Mouse (Mus musculus) kidney, embryonic 14.5 days (tissue): ENCODE results near the gene Rabl3. TPM values are rescaled to one million over a fixed set of nuclear protein-coding genes. Genes with fewer than 3 reads are reported as not detected.

Experiments
- ATAC-seq: fragments of 200-750 bp; cut with Nextera tagmentation; 2 replicates; pipeline ENCODE4 v1.8.0; 2017; ENCODE audit warnings: moderate number of reproducible peaks, mild to moderate bottlenecking, moderate TSS enrichment, moderate library complexity; ENCODE audit not compliant: low FRiP score, low TSS enrichment
- H3K27ac ChIP-seq: fragments of 300-500 bp; sonication (generic); 2 replicates; pipeline ENCODE4 v1.5.1; 2014; ENCODE audit warnings: low read depth, mild to moderate bottlenecking, low read length, moderate library complexity, mixed read lengths
- H3K27me3 ChIP-seq: fragments of 300-500 bp; sonication (generic); 2 replicates; pipeline ENCODE4 v1.6.1; 2014; ENCODE audit warnings: mild to moderate bottlenecking, low read length; ENCODE audit not compliant: control insufficient read depth, insufficient read depth
- H3K36me3 ChIP-seq: fragments of 300-500 bp; sonication (generic); 2 replicates; pipeline ENCODE4 v1.6.1; 2014; ENCODE audit warnings: low read length, mixed read lengths; ENCODE audit not compliant: control insufficient read depth, insufficient read depth
- H3K4me1 ChIP-seq: fragments of 300-500 bp; sonication (generic); 2 replicates; pipeline ENCODE4 v1.6.1; 2014; ENCODE audit warnings: low read length, mixed read lengths; ENCODE audit not compliant: control insufficient read depth, insufficient read depth
- H3K4me2 ChIP-seq: fragments of 300-500 bp; sonication (generic); replicated peaks from 2 replicates; pipeline ENCODE4 v1.6.1; 2014; ENCODE audit warnings: low read depth, mild to moderate bottlenecking, low read length
- H3K4me3 ChIP-seq: fragments of 300-500 bp; sonication (generic); 2 replicates; pipeline ENCODE4 v1.5.1; 2014; ENCODE audit warnings: mild to moderate bottlenecking, low read length
- H3K9ac ChIP-seq: fragments of 300-500 bp; sonication (generic); 2 replicates; pipeline ENCODE4 v1.6.1; 2014; ENCODE audit warnings: low read depth, mild to moderate bottlenecking, low read length, moderate library complexity
- H3K9me3 ChIP-seq: fragments of 300-500 bp; sonication (generic); 2 replicates; pipeline ENCODE4 v1.6.1; 2016; ENCODE audit warnings: low read length; ENCODE audit not compliant: control insufficient read depth
- WGBS: fragments of 180-500 bp; shearing (Covaris S2); extraction: QIAGEN DNeasy Blood & Tissue Kit; methylation state at CpG from one replicate; pipeline ENCODE4 v1.1.7; 2014; 5-methylcytosine and 5-hydroxymethylcytosine counted together
- polyA plus RNA-seq: library from polyadenylated mRNA; unstranded; fragments of >200 nt; fragmentation: Nextera tagmentation; extraction: Ambion mirVana; gene quantifications from 2 replicates; pipeline ENCODE4 v1.2.1, GENCODE M21; 2014

The Rabl3 gene
- 21.4 and 28.6 TPM in 2 replicates for polyA plus RNA-seq

DNA sequence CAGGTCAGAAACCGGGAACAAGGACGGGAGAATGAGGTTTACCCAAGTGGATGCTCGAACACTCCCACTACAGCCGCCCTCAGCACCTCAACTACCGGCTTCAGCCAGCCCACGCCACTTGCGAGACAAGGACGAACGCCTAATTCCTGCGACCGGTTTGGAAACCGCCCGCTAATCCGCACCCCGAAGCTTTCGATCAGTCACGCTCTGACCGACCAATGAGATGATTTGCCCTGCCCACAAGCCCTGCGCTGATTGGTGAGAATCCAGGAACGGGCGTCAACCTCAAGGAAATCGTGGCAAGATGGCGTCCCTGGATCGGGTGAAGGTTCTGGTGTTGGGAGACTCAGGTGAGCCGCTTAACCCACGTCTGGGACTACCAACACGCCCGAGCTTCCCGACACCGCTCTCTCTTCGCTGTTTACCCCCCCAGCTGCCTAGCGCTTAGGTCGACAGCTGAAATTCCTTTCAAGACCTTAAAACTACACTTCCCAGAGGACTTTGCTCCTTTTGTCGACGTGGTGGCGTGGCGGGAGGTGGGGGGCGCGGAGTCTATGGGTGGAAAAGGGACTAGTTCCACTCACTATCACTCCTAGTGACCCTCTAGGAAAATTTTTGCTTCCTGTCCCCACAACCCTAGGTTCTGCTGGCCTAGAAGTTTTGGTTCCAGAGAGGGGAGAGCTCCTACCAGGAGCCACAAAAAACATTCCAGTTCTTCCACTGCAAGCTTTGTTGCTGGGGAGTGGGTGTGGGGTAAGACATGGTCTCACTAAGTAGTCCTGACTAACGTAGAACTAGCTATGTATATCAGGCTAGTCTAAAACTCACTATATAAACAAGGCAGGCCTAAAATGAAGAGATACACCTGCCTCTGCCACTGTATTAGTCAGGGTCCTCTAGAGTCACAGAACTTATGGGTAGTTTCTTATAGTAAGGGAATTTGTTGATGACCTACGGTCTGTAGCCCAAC is at the start of gene Rabl3, which contains the start of gene Gtf2e1:
Gene Rabl3 (plus strand): TSS at position 275 of the 970 bp plus-strand sequence.
Gene Gtf2e1 (minus strand): TSS at position 179 of the 970 bp plus-strand sequence.
- peak; percentile 99 for ATAC-seq
- Histone ChIP-seq H3K4me2 (peak within 1 kb of the TSS; percentile 60), H3K36me3 (peaks cover 17% of the 10 kb centered on the region), H3K9me3 (no peaks in the 10 kb centered on the region), H3K27ac (peak within 1 kb of the TSS; percentile 74), H3K4me1 (peaks cover 7% of the 10 kb centered on the region; the same call in 1 of the 2 replicates), H3K27me3 (no peaks in the 10 kb centered on the region), H3K4me3 (peak within 1 kb of the TSS; percentile 89), H3K9ac (peak within 1 kb of the TSS; percentile 84)
- 1% methylated on average over 41 of the region's 41 CpGs for WGBS

DNA sequence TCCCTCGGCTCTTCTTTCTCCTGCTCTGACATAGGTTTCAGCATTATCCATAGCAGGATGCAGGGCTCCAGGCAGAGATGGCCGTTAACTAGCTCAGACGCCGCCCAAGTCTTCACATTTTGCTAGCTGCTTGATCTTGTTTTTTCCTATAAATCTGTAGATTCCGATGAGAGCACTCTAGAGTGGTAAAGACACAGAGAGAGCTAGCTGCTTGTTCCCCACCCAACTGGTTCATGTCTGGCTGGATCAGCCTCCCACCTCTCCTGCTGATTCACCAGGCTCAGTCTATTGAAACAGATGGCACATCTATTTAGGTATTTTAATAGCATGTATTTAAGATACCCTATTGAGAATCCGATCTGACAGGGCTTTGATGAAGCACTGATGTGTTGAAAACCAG is 44.7 kb upstream of the Rabl3 start:
- no peaks in the 10 kb centered on the region for H3K4me1 ChIP-seq
- 84% methylated on average over 6 of the region's 6 CpGs for WGBS
- no peaks in the 10 kb centered on the region for H3K9me3 ChIP-seq
- no peak overlapping the region for H3K9ac ChIP-seq
- ATAC-seq: no peak
- no peak overlapping the region for H3K27ac ChIP-seq
- no peak overlapping the region for H3K4me3 ChIP-seq
- H3K36me3 ChIP-seq: no peaks in the 10 kb centered on the region
- H3K4me2 ChIP-seq: no peak overlapping the region
- H3K27me3 ChIP-seq: no peaks in the 10 kb centered on the region

DNA sequence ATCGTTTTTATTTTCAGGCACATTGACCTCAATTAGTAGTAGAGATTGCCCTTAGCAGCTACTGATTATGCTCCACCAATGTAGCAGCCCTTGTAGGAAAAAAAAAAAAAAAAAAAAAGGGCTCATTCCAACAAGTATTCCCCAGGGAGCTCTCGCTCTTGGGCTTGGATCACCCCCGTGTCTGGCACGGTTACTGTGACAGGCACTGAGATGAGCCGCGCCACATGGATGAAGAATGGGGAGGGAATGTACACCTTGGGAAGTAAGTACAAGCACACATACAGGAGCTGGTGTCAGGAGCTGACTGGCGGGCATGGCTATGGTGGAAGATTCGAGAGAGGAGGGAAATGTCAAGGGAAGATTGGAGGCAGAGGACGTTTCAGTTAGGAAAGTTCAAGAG is 41.1 kb upstream of the Rabl3 start:
- Histone ChIP-seq H3K9ac (no peak overlapping the region), H3K4me2 (no peak overlapping the region), H3K4me3 (no peak overlapping the region), H3K27ac (no peak overlapping the region), H3K36me3 (no peaks in the 10 kb centered on the region), H3K27me3 (no peaks in the 10 kb centered on the region), H3K4me1 (no peaks in the 10 kb centered on the region), H3K9me3 (no peaks in the 10 kb centered on the region)
- no peak for ATAC-seq
- 79% methylated on average over 9 of the region's 9 CpGs for WGBS

DNA sequence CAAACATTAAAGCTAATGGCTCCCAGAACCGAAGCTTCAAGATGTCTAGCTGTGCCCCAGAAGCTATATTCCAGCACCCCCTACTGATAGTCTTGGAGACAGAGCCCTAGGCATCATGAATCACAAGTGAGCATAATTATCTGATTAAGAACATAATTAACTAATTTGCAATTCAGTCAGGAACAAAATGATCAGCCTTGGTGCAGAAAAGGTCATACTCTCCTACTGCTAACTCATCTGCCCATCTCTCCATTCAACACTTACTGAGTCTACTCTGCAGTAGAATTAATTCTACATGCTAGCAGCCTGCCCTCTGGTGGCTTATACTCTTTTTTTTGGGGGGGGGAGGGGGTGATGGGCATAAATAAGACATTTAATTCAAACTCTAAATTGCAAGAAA is 35.2 kb upstream of the Rabl3 start:
- no peak overlapping the region for H3K27ac ChIP-seq
- no peak overlapping the region for H3K9ac ChIP-seq
- no peak overlapping the region for H3K4me3 ChIP-seq
- no peaks in the 10 kb centered on the region for H3K36me3 ChIP-seq
- H3K9me3 ChIP-seq: no peaks in the 10 kb centered on the region
- H3K27me3 ChIP-seq: no peaks in the 10 kb centered on the region
- H3K4me1 ChIP-seq: no peaks in the 10 kb centered on the region
- ATAC-seq: no peak
- H3K4me2 ChIP-seq: no peak overlapping the region
- WGBS: 57% methylated on average over 1 of the region's 1 CpGs

DNA sequence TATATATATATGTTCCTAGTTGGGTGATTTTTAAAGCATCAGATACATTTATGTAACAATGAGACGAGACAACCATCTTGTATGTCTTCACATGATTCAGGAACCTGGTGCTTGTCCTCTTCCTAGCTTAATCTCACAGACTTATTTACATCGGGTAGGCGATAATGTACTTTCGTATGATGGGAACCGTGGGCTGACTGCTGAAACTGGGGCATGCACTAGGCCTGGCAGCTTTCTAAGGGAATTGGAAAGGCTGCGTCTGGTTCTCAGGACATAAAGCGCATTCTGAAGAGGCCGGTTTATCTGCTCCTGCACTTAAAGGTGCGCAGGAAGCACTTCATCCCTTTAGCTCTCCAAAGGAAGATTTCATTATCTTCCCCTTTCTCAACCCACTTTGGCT is 32.9 kb upstream of the Rabl3 start:
- 94% methylated on average over 9 of the region's 9 CpGs for whole genome bisulfite sequencing
- H3K9me3 ChIP-seq: no peaks in the 10 kb centered on the region
- no peak overlapping the region for H3K9ac ChIP-seq
- peaks cover 18% of the 10 kb centered on the region for H3K36me3 ChIP-seq
- H3K4me3 ChIP-seq: no peak overlapping the region
- no peak for ATAC-seq
- H3K27ac ChIP-seq: no peak overlapping the region
- no peak overlapping the region for H3K4me2 ChIP-seq
- H3K27me3 ChIP-seq: no peaks in the 10 kb centered on the region
- H3K4me1 ChIP-seq: no peaks in the 10 kb centered on the region

DNA sequence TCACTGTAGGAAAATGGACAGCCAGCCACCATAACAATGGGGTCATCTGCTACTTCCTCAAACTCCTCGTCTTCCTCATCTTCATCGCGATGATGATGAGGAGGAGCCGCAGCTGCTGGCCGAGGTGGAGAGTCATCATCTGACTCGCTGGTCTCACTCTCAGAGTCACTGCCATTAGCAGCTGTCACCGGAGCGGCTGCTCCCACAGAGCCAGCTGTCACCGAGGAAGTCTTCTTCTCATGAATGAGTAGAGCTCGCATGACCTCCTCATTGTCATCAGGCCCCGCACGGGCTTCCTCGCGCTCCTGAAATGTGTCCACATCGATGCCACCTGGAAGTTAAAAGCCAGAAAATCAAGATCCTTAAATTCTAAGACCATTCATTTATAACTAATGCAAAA is 28.2 kb upstream of the Rabl3 start:
- no peak for ATAC-seq
- Histone ChIP-seq H3K9me3 (no peaks in the 10 kb centered on the region), H3K9ac (no peak overlapping the region), H3K27ac (no peak overlapping the region), H3K4me1 (no peaks in the 10 kb centered on the region), H3K4me3 (no peak overlapping the region), H3K36me3 (peaks cover 35% of the 10 kb centered on the region), H3K4me2 (no peak overlapping the region), H3K27me3 (no peaks in the 10 kb centered on the region)
- WGBS: 91% methylated on average over 15 of the region's 15 CpGs

DNA sequence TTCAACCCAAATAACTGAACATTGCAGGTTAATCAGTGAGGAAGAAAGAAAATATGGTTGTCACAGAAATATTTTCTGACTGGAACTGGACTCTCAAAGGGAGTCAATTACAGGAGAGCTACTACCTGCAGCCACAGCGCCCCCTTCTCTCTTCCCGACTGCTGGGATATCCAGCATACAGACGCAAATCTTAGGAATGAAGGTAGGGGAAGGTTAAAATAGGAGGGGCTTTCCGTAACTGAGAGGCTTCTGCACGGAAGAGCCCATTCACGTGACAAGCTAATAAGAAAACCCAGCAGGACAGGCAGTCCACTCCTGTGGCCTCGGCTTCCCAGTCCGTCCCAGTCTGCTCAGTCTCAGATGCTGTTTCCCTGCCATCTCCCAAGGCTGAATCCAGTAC is 25.0 kb upstream of the Rabl3 start:
- Histone ChIP-seq H3K36me3 (peaks cover 35% of the 10 kb centered on the region), H3K27ac (no peak overlapping the region), H3K4me2 (no peak overlapping the region), H3K4me3 (no peak overlapping the region), H3K4me1 (no peaks in the 10 kb centered on the region), H3K9ac (no peak overlapping the region), H3K27me3 (no peaks in the 10 kb centered on the region), H3K9me3 (no peaks in the 10 kb centered on the region)
- ATAC-seq: no peak
- WGBS: 86% methylated on average over 8 of the region's 8 CpGs

DNA sequence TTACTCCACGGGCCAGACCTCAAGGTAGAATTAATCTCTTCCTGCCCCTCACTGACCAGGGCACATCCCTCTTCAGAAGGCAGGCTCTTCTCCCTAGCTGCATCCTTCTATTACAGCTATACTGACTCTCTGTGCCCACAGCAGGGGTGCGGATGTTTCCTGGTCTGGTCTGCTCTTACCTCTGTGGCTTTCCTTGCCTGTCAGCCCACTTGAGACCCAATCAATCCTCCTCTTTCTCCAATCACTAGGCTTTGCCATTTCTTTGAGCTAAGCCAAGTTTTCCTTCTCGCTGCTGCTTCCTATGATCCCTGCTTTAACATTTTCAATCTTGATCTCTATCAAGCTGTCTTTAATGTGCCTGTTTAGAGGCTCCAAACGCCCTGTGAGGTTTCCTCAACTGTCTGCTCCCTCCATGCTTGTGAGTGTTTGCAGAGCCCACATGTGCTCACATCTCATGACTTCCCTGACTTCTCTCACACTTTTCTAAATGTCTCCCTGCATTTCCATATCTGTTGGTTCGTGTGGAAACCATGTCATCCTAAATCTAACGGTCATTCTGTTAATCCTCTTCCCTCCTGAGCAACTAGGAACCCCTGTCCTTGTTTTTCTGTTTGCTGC is 23.2 kb upstream of the Rabl3 start:
- H3K4me3 ChIP-seq: no peak overlapping the region
- H3K9ac ChIP-seq: no peak overlapping the region
- H3K4me2 ChIP-seq: no peak overlapping the region
- H3K4me1 ChIP-seq: no peaks in the 10 kb centered on the region
- no peaks in the 10 kb centered on the region for H3K27me3 ChIP-seq
- H3K9me3 ChIP-seq: no peaks in the 10 kb centered on the region
- no peak overlapping the region for H3K27ac ChIP-seq
- no peak for ATAC-seq
- H3K36me3 ChIP-seq: peaks cover 37% of the 10 kb centered on the region
- WGBS: 86% methylated on average over 6 of the region's 6 CpGs
